Mouse (Mus musculus): ENCODE results near the gene C2cd4b.

DNA sequence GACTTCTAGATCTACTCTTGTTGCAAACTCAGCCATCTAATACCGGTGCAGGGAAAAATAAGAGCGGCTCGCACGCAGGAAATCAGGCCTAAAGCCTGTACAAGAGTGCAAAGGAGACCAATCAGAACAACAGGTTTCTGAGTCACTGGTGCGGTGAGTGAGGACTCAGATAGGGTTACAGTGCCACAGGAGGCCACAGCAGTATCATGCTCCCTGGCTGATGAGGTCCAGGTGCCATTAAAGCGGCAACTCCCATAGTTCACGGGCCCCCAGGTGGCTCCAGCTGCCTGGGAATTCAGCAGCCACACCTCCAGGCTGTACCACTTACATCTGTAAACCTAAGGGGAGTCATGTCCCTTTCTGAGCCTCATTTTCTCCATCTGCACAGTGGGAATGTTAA lies 27.1 kb downstream of the C2cd4b start:
- no peak for TF ChIP-seq CTCF (IDR thresholded peaks at IDR 0.05; ENCODE audit: low read depth)
- no peak for TF ChIP-seq EP300 (IDR thresholded peaks at IDR 0.05; ENCODE audit: low read depth)
